Mouse (Mus musculus): Measurements from ENCODE around the gene Fshr. TPM values are rescaled to one million over a fixed set of nuclear protein-coding genes. Genes with fewer than 3 reads are reported as not detected.

Fshr gene
- total and polyA plus RNA-seq, 3 experiments: not detected

DNA sequence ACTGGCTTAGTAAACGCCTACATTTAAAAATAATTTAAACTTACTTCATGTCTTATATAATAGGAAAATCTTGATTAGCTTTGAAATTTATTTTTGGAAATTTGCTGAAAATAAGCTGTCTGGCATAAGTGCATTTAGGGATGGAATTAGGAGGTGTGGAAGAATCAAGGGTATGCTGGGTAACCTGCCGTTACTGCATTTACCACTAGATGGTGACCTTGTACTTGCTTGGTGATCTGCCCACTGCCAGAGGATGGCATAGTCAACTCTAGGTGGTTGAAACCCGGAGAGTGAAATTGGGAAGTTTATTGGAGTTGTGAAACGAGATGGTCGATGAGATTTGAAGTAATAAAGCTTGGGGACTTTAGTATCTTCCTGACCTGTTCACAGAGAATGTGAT lies 246.5 kb downstream of the Fshr start:
- Histone ChIP-seq H3K27ac (ENCODE audit: control insufficient read depth, low read depth, low read length) (no peak overlapping the region), H3K4me3 (ENCODE audit: control insufficient read depth in 1 of 2, insufficient read depth in 1 of 2, low read depth in 2 of 2, low read length in 2 of 2) (no peak overlapping the region), H3K9me3 (replicated peaks; ENCODE audit: insufficient read depth, low read length) (no peaks in the 10 kb centered on the region), H3K4me1 (ENCODE audit: control insufficient read depth in 1 of 2, insufficient read depth in 2 of 2, low read length in 2 of 2) (no peaks in the 10 kb centered on the region), H3K36me3 (ENCODE audit: control insufficient read depth in 1 of 2, insufficient read depth in 2 of 2, low read length in 2 of 2) (no peaks in the 10 kb centered on the region), H3K27me3 (ENCODE audit: control insufficient read depth in 1 of 2, insufficient read depth in 2 of 2, low read length in 2 of 2) (no peaks in the 10 kb centered on the region), H3K79me2 (ENCODE audit: control insufficient read depth, insufficient read depth, low read length, poor library complexity) (no peaks in the 10 kb centered on the region), H3K9ac (ENCODE audit: control insufficient read depth, low read depth, low read length, poor library complexity, severe bottlenecking) (no peak overlapping the region)
- DNase-seq (ENCODE audit: low read depth, low spot score): peak; percentile 30
- TF ChIP-seq MAFK (IDR thresholded peaks at IDR 0.05; ENCODE audit: borderline replicate concordance, low read depth, low read length) (no peak), CTCF (IDR thresholded peaks at IDR 0.05 in 2 of 3, conservative IDR thresholded peaks at IDR 0.05 in 1 of 3; ENCODE audit: control insufficient read depth in 1 of 3, insufficient read depth in 1 of 3, low read depth in 2 of 3, low read length in 3 of 3, poor library complexity in 1 of 3, severe bottlenecking in 1 of 3) (peak; percentile 62 to 79 (median 63)), GABPA (IDR thresholded peaks at IDR 0.05; ENCODE audit: low read depth, low read length) (no peak), UBTF (IDR thresholded peaks at IDR 0.05; ENCODE audit: borderline replicate concordance, insufficient read depth, low read depth, low read length) (no peak), ZMIZ1 (IDR thresholded peaks at IDR 0.05; ENCODE audit: low read depth, low read length) (no peak), USF2 (IDR thresholded peaks at IDR 0.05; ENCODE audit: borderline replicate concordance in 1 of 2, insufficient read depth in 1 of 2, low read depth in 1 of 2, low read length in 2 of 2) (no peak), ZC3H11A (IDR thresholded peaks at IDR 0.05; ENCODE audit: low read depth, low read length) (peak; percentile 82), RAD21 (IDR thresholded peaks at IDR 0.05; ENCODE audit: low read depth, low read length) (peak; percentile 92), NELFE (IDR thresholded peaks at IDR 0.05; ENCODE audit: low read depth, low read length) (no peak), POLR2AphosphoS5 (IDR thresholded peaks at IDR 0.05; ENCODE audit: borderline replicate concordance, low read depth, low read length) (no peak), JUND (IDR thresholded peaks at IDR 0.05; ENCODE audit: low read depth, low read length) (no peak), TCF12 (IDR thresholded peaks at IDR 0.05; ENCODE audit: low read depth, low read length) (no peak), SMC3 (IDR thresholded peaks at IDR 0.05; ENCODE audit: low read depth, low read length) (peak; percentile 88), USF1 (IDR thresholded peaks at IDR 0.05; ENCODE audit: low read depth, low read length) (no peak)

DNA sequence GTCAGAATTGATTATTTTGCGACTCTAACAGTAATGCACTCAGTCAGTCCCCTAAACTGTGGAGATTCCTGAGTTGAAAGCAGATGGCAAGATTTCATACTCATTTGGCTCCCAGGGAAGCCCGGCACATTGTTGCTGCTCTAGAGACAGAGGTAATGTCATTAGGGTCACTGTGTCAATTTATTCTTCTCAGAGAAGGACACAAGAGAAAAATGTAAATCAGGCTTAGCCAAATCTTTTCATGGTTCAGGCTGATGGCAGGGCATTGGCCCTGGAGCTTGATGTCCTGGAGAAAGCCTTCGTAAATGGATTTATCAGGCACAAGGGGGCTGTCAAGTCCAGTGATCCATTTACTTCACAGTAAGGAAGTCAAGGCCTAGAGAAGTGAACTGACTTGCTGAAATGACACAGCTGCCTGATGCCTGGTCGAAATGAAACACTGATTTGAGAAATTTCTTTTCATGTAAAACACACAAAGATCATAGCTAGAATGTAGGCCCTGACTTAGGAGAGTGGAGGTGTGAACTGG lies 262.3 kb downstream of the Fshr start:
- H3K79me2 ChIP-seq (ENCODE audit: control insufficient read depth, insufficient read depth, low read length, poor library complexity): no peaks in the 10 kb centered on the region

More for the DNA sequence above, 262.3 kb downstream of the Fshr start:
- Histone ChIP-seq H3K36me3 (ENCODE audit: control insufficient read depth in 1 of 2, insufficient read depth in 2 of 2, low read length in 2 of 2) (no peaks in the 10 kb centered on the region), H3K4me1 (ENCODE audit: control insufficient read depth in 1 of 2, insufficient read depth in 2 of 2, low read length in 2 of 2) (no peaks in the 10 kb centered on the region), H3K9me3 (replicated peaks; ENCODE audit: insufficient read depth, low read length) (no peaks in the 10 kb centered on the region), H3K9ac (ENCODE audit: control insufficient read depth, low read depth, low read length, poor library complexity, severe bottlenecking) (no peak overlapping the region), H3K4me3 (ENCODE audit: control insufficient read depth in 1 of 2, insufficient read depth in 1 of 2, low read depth in 2 of 2, low read length in 2 of 2) (no peak overlapping the region), H3K27ac (ENCODE audit: control insufficient read depth, low read depth, low read length) (no peak overlapping the region), H3K27me3 (ENCODE audit: control insufficient read depth in 1 of 2, insufficient read depth in 2 of 2, low read length in 2 of 2) (no peaks in the 10 kb centered on the region)
- no peak for DNase-seq (ENCODE audit: low read depth, low spot score)
- no peak for TF ChIP-seq BHLHE40 (IDR thresholded peaks at IDR 0.05; ENCODE audit: borderline replicate concordance, low read depth, low read length)
- TF ChIP-seq MYB (IDR thresholded peaks at IDR 0.05; ENCODE audit: low read depth, low read length): no peak
- no peak for TF ChIP-seq GABPA (IDR thresholded peaks at IDR 0.05; ENCODE audit: low read depth, low read length)
- TF ChIP-seq MYC (IDR thresholded peaks at IDR 0.05; ENCODE audit: low read depth, low read length): no peak
- TF ChIP-seq CHD1 (IDR thresholded peaks at IDR 0.05; ENCODE audit: low read depth, low read length): no peak
- no peak for TF ChIP-seq SIN3A (IDR thresholded peaks at IDR 0.05; ENCODE audit: low read length)
- no peak for TF ChIP-seq USF1 (IDR thresholded peaks at IDR 0.05; ENCODE audit: low read depth, low read length)
- TF ChIP-seq UBTF (IDR thresholded peaks at IDR 0.05; ENCODE audit: borderline replicate concordance, insufficient read depth, low read depth, low read length): no peak
- TF ChIP-seq CHD2 (IDR thresholded peaks at IDR 0.05; ENCODE audit: low read length): no peak

Data from MEL (cell line).